Mouse (Mus musculus) embryonic facial prominence, embryonic 13.5 days (tissue): ENCODE data around the gene Gpnmb. TPM values are rescaled to one million over a fixed set of nuclear protein-coding genes. Genes with fewer than 3 reads are reported as not detected.

ENCODE experiments used
- ATAC-seq: fragments of 200-750 bp; cut with Nextera tagmentation; 2 replicates; pipeline ENCODE4 v1.8.0; 2017; ENCODE audit warnings: low read depth; ENCODE audit not compliant: insufficient number of reproducible peaks, insufficient read depth, low FRiP score, low TSS enrichment
- H3K27ac ChIP-seq: fragments of 300-500 bp; sonication (generic); 2 replicates; pipeline ENCODE4 v1.5.1; 2015; ENCODE audit warnings: moderate library complexity, mild to moderate bottlenecking, inconsistent platforms
- H3K27me3 ChIP-seq: fragments of 300-500 bp; sonication (generic); 2 replicates; pipeline ENCODE4 v1.6.1; 2015; ENCODE audit warnings: mild to moderate bottlenecking, inconsistent platforms
- H3K36me3 ChIP-seq: fragments of 300-500 bp; sonication (generic); 2 replicates; pipeline ENCODE4 v1.6.1; 2015; ENCODE audit warnings: mild to moderate bottlenecking, inconsistent platforms
- H3K4me1 ChIP-seq: fragments of 300-500 bp; sonication (generic); 2 replicates; pipeline ENCODE4 v1.6.1; 2015; ENCODE audit warnings: inconsistent platforms
- H3K4me2 ChIP-seq: fragments of 300-500 bp; sonication (generic); 2 replicates; pipeline ENCODE4 v1.6.1; 2015; ENCODE audit warnings: moderate library complexity, mild to moderate bottlenecking, inconsistent platforms
- H3K4me3 ChIP-seq: fragments of 300-500 bp; sonication (generic); 2 replicates; pipeline ENCODE4 v1.5.1; 2015; ENCODE audit warnings: mild to moderate bottlenecking, inconsistent platforms
- H3K9ac ChIP-seq: fragments of 300-500 bp; sonication (generic); 2 replicates; pipeline ENCODE4 v1.6.1; 2015; ENCODE audit warnings: mild to moderate bottlenecking, inconsistent platforms
- H3K9me3 ChIP-seq: fragments of 300-500 bp; sonication (generic); 2 replicates; pipeline ENCODE4 v1.6.1; 2016; ENCODE audit warnings: inconsistent platforms
- WGBS: fragments of 180-500 bp; shearing (Covaris S2); methylation state at CpG from one replicate; pipeline ENCODE4 v1.1.7; 2015; ENCODE audit warnings: mixed read lengths; 5-methylcytosine and 5-hydroxymethylcytosine counted together
- polyA plus RNA-seq: library from polyadenylated mRNA; unstranded; fragments of >200 nt; fragmentation: Nextera tagmentation; extraction: Ambion mirVana; gene quantifications from 2 replicates; pipeline ENCODE4 v1.2.1, GENCODE M21; 2015

The Gpnmb gene
- polyA plus RNA-seq, 1 experiment from 2014 or later, result 1.4 TPM

DNA sequence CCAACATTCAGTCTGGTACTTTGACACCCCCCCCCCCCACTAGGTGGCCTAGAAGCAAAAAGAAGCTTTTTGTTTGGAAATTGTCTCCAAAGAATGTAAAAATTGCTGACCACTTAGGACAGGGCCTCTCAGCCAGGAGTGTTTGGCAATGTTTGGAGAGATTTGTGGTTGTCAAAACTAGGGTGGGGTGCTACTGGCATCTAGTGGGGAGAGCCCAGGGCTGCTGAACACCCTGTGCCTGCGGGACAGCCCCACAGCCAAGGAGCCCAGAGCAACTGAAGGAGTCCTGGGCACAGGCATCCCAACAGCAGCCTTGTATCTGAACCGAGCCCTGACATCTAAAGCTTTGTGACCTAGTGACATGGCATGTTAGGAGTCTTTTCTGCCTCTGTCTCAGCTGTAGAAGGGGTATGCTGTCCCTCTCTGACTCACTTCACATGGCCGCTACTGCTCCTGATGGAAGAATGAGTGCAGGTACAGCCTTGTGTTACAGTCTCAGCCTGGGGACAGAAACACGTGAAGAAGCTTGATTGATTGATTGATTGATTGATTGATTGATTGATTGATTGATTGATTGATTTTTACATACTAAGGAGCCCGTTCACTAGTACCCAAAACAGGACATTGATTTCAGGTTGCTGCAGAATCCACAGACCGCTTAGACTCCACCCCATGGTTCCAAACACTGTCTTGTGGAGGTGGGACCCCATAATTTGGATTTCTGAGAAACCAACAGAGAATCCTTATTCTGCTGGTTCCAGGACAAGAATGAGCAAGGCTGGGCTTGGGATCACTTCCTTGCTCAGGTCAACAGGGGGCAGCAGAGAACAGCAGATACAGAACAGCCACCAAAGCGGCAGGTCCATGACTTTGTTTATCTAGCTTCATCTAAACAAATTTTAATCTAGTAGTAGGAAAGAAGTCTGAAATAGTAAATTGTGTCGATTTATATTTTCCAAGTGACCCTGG lies 21.0 kb downstream of the Gpnmb start:
- Histone ChIP-seq H3K9ac (no peak overlapping the region), H3K4me2 (no peak overlapping the region), H3K9me3 (no peaks in the 10 kb centered on the region), H3K4me1 (peaks cover 5% of the 10 kb centered on the region), H3K27me3 (no peaks in the 10 kb centered on the region), H3K27ac (no peak overlapping the region), H3K4me3 (no peak overlapping the region), H3K36me3 (no peaks in the 10 kb centered on the region)
- ATAC-seq, result no peak
- 37% methylated on average over 8 of the region's 8 CpGs for whole genome bisulfite sequencing

DNA sequence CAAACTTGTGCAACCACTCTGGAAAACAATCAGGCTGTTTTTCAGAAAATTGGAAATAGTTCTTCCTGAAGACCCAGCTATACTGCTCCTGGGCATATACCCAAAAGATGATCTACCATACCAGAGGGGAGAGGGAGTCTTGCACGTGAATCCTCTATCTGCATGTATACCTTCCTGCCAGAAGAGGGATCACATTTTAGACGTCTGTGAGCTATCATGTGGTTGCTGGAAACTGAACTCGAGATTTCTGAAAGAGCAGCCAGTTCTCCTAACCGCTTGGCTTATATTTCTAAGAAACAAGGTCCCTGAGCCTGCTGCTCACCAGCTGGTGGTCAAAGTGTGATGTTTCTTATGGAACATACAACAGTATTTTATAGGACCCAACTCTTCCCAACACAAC lies 32.0 kb downstream of the Gpnmb start:
- no peaks in the 10 kb centered on the region for H3K9me3 ChIP-seq
- H3K9ac ChIP-seq, result no peak overlapping the region
- no peak for ATAC-seq
- no peaks in the 10 kb centered on the region for H3K36me3 ChIP-seq
- H3K27me3 ChIP-seq, result no peaks in the 10 kb centered on the region
- H3K4me1 ChIP-seq, result 0 out of 2 replicates have a peak, but pooled peaks cover 3% of the 10 kb centered on the region
- no peak overlapping the region for H3K4me2 ChIP-seq
- no peak overlapping the region for H3K27ac ChIP-seq
- H3K4me3 ChIP-seq, result no peak overlapping the region
- WGBS, result 34% methylated on average over 4 of the region's 4 CpGs

DNA sequence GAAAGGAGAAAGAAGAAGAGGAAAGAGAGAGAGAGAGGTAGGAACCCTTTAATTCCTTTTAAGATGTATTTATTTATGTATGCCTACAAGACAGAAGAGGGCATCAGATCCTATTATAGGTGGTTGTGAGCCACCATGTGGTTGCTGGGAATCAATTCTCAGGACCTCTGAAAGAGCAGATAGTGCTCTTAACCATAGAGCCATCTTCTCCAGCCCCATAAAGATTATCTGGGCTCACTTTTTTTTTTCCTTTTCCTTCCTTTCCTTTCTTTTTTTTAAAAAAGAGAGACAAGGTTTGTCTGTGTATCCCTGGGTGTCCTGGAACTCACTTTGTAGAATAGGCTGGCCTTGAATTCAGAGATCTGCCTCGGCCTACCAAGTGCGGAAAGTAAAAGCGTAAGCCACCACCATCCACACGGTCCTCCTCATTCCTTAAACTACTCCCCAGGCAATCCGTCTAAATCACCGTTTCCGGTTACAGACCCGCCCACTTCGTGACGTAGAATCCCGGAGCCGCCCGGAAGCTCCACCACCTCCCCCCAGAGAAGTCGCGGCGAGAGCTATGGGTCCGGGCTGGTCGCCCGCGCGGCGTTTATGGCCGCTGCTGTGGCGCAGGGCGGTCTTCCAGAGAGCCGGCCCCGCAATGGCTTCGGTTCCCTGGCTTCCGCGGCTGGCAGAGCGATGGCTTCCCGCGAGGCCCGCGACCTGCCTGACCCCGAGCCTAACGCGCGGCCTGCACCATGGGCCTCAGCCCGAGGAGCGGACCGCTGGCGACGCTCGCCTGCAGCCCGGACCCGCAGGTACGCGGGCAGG lies 37.2 kb downstream of the Gpnmb start, which contains the start of gene Malsu1:
TSS of gene Malsu1 (plus strand) at position 492 of the 813 bp plus-strand sequence.
- Histone ChIP-seq H3K4me3 (peak within 1 kb of the TSS; percentile 100), H3K4me1 (peaks cover 16% of the 10 kb centered on the region), H3K9me3 (no peaks in the 10 kb centered on the region), H3K36me3 (0 out of 2 replicates have a peak, but pooled peaks cover 1% of the 10 kb centered on the region), H3K4me2 (peak within 1 kb of the TSS; percentile 89), H3K27ac (peak within 1 kb of the TSS; percentile 78), H3K27me3 (no peaks in the 10 kb centered on the region), H3K9ac (peak within 1 kb of the TSS; percentile 97)
- under 1% methylated on average over 49 of the region's 49 CpGs for WGBS
- peak; percentile 88 for ATAC-seq

DNA sequence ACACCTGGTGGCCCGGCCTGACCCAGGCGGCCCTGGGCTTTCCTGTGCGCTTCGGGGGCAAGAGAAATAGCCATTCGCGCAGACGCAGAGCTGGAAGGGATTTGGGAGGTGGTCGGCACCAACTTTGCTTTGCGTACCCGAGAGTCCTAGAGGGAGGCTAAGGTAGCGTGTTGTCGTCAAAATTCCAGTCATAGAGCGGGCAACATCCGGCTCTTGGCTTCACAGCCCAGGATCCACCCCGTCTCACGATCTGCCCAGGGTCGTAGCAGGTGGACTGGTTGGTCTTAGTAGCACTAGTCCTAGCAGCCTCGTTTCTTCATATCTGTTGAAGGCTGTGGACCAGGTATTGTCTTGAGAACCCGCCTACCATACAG lies 37.8 kb downstream of the Gpnmb start:
- H3K9ac ChIP-seq, result peak overlapping the region; percentile 97
- under 1% methylated on average over 19 of the region's 19 CpGs for WGBS
- ATAC-seq, result peak; percentile 63

DNA sequence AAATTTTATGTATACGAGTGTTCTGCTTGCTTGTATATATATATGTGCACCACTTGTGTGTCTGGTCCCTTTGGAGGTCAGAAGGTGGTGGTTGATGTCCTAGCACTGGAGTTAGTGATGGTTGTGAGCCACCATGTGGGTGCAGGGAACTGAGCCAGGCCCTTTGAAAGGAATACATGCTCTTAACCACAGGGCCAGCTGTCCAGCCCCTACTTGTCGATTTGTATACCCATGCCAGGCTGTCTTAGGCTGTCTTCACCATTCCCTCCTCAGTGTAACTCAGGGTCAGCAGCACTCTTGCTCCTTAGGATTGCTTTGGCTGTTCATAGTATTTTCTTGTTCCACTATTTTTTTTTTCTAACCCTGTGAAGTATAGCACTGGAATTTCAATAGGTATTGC lies 41.5 kb downstream of the Gpnmb start:
- no peak for ATAC-seq
- WGBS, result 87% methylated on average over 2 of the region's 2 CpGs
- H3K9me3 ChIP-seq, result no peaks in the 10 kb centered on the region
- H3K4me3 ChIP-seq, result no peak overlapping the region
- H3K4me1 ChIP-seq, result peaks cover 16% of the 10 kb centered on the region
- H3K27ac ChIP-seq, result no peak overlapping the region
- 0 out of 2 replicates have a peak, but pooled peaks cover 4% of the 10 kb centered on the region for H3K36me3 ChIP-seq
- no peak overlapping the region for H3K9ac ChIP-seq
- no peaks in the 10 kb centered on the region for H3K27me3 ChIP-seq
- H3K4me2 ChIP-seq, result no peak overlapping the region

More for the DNA sequence above, 37.8 kb downstream of the Gpnmb start:
- H3K27ac ChIP-seq, result peak overlapping the region; percentile 78
- peak overlapping the region; percentile 100 for H3K4me3 ChIP-seq
- H3K4me1 ChIP-seq, result peaks cover 16% of the 10 kb centered on the region
- H3K9me3 ChIP-seq, result no peaks in the 10 kb centered on the region
- H3K36me3 ChIP-seq, result 0 out of 2 replicates have a peak, but pooled peaks cover 4% of the 10 kb centered on the region
- peak overlapping the region; percentile 89 for H3K4me2 ChIP-seq
- no peaks in the 10 kb centered on the region for H3K27me3 ChIP-seq

DNA sequence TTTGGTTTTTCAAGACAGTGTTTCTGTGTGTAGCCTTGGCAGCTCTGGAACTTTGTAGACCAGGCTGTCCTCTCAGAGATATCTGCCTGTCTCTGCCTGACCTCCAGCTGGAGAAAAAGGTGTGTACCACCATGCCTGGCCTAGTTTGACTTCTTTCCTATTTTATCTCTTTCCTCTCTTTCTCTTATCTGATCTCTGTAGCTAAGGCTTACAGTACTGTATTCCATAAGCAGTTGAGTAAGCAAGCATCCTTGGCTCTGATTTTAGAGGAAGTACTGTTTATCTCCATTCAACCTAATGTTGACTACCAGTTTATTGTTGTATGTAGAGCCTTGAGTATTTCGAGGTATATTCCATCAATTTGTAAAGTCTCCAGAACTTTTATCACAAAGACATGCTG lies 43.0 kb downstream of the Gpnmb start:
- Histone ChIP-seq H3K36me3 (peaks cover 17% of the 10 kb centered on the region), H3K9ac (no peak overlapping the region), H3K27ac (no peak overlapping the region), H3K27me3 (no peaks in the 10 kb centered on the region), H3K9me3 (no peaks in the 10 kb centered on the region), H3K4me2 (no peak overlapping the region), H3K4me1 (peaks cover 12% of the 10 kb centered on the region), H3K4me3 (no peak overlapping the region)
- ATAC-seq, result no peak
- 83% methylated on average over 1 of the region's 1 CpGs for WGBS

DNA sequence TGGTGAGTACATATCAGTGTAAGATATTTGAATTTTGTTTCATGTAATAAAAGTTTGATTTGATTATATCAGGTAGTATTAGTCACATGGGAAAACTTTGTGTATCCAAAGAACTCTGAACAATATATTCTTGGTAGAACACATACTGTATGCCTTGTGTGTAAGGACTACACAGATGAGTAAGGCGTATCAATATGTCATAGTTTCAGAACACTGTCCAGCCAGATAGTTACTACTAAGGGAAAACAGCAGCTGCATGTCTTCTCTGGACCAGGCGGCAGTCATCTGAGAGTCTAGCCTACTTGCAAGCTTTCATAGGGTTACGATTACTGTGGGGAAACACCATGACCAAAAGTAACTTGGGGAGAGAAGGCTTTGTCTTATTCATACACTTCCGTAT lies 46.7 kb downstream of the Gpnmb start:
- Histone ChIP-seq H3K4me2 (no peak overlapping the region), H3K36me3 (peaks cover 46% of the 10 kb centered on the region), H3K27me3 (no peaks in the 10 kb centered on the region), H3K9me3 (no peaks in the 10 kb centered on the region), H3K4me1 (no peaks in the 10 kb centered on the region), H3K9ac (no peak overlapping the region), H3K27ac (no peak overlapping the region), H3K4me3 (no peak overlapping the region)
- no peak for ATAC-seq
- WGBS, result 92% methylated on average over 4 of the region's 4 CpGs

DNA sequence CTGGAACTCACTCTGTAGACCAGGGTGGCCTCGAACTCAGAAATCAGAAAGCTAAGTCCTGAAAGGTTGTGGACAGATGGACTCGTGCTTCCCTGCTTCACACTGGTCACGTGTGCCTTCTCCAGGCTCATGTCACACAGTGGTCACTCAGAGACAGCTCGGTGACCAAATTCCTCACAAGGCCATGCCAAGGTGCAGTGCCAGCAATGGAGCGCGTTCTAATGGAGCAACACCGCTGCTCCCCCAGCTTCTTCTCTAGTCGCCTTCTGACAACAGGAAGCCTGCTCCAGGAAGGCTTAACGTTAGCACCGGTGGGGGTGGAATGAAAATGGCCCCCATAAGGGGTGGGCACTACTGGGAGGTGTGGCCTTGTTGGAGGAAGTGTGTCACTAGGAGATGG lies 58.6 kb downstream of the Gpnmb start:
- 89% methylated on average over 10 of the region's 10 CpGs for WGBS
- Histone ChIP-seq H3K4me2 (no peak overlapping the region), H3K27me3 (no peaks in the 10 kb centered on the region), H3K36me3 (peaks cover 66% of the 10 kb centered on the region), H3K4me3 (no peak overlapping the region), H3K4me1 (peaks cover 18% of the 10 kb centered on the region), H3K27ac (no peak overlapping the region), H3K9ac (no peak overlapping the region), H3K9me3 (no peaks in the 10 kb centered on the region)
- ATAC-seq, result no peak

DNA sequence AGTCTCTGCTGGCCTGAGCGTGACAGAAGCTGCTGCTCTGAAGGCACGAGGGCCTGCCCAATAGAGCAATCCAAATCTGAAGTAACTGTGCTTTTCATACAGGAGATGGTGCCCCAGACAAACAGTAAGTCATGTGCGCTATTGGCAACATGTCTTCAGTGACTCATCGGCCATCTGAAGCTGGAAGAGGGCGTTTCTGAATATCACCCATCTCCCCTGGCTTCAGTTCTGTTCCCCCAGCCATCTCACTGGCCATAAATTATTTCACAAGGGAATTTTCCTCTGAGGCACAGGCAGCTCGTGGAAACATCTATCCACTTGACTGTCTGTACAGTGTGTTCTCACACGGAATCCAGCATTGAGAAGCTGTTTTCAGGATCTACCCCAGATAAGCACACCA lies 60.1 kb downstream of the Gpnmb start:
- Histone ChIP-seq H3K27ac (peak overlapping the region; percentile 67), H3K4me3 (no peak overlapping the region), H3K36me3 (peaks cover 62% of the 10 kb centered on the region), H3K4me2 (no peak overlapping the region), H3K4me1 (peaks cover 18% of the 10 kb centered on the region), H3K9ac (no peak overlapping the region), H3K9me3 (no peaks in the 10 kb centered on the region), H3K27me3 (no peaks in the 10 kb centered on the region)
- ATAC-seq, result no peak
- 88% methylated on average over 7 of the region's 7 CpGs for WGBS

DNA sequence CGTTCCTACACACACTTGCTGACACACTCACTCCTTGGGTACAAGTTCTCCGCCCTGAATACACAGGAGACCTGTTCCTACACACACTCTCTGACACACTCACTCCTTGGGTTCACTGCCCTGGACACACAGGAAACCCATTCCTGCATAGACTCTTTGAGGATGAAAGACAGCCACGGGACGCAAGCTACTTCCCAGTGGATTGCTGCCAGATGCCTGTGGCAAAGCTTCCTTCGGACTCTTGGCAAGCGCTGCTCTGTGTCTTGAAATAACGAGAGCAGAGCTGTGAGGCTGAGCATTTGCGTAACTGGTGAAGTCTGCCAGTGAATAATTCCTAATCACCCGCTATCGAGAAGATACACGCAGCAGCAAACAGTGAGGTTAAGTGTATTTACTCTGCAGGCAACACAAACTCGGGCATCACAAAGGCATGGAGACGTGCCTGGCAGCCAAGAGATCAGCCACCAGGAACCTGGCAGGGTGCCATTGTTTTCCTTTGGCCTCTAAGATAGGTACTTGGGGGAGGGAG lies 60.7 kb downstream of the Gpnmb start:
- Histone ChIP-seq H3K9ac (no peak overlapping the region; the same call in 1 of the 2 replicates), H3K4me3 (no peak overlapping the region), H3K4me2 (0 out of 2 replicates have a peak overlapping the region, but pooled peaks have one; percentile 16), H3K36me3 (peaks cover 58% of the 10 kb centered on the region), H3K27ac (peak overlapping the region; percentile 67), H3K9me3 (no peaks in the 10 kb centered on the region), H3K27me3 (no peaks in the 10 kb centered on the region), H3K4me1 (peaks cover 18% of the 10 kb centered on the region)
- WGBS, result 39% methylated on average over 13 of the region's 13 CpGs
- ATAC-seq, result no peak

DNA sequence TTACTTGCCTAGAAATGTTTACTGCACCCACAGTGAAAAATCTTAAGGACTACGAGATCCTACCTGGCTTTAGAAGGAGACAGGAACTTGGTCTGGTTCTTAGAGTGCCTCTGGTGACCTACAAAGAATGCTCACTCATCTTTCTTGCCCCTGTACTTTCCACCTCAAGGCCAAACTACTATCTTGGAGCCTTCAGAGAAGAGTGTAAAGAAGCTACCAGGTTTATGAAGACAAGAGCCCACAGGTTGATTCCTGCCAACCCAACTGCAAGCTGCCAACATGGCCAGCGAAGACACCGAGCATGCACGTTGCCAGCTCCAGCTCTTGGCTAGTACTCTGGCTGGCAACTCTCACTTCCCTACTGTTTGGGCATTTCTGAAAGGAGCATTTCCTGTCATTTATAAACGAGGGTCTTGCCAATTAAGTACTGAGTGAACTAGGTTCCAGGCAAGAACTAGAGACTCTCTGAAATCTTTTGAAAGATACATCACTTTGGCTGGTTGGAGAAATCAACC lies 61.3 kb downstream of the Gpnmb start:
- H3K4me3 ChIP-seq, result no peak overlapping the region
- peaks cover 18% of the 10 kb centered on the region for H3K4me1 ChIP-seq
- no peak overlapping the region for H3K9ac ChIP-seq
- H3K4me2 ChIP-seq, result 0 out of 2 replicates have a peak overlapping the region, but pooled peaks have one; percentile 16
- no peaks in the 10 kb centered on the region for H3K9me3 ChIP-seq
- peaks cover 58% of the 10 kb centered on the region for H3K36me3 ChIP-seq
- peak overlapping the region; percentile 67 for H3K27ac ChIP-seq
- no peaks in the 10 kb centered on the region for H3K27me3 ChIP-seq
- 87% methylated on average over 5 of the region's 5 CpGs for WGBS
- no peak for ATAC-seq
